ENCODE assay signal across 15 mouse cellular contexts in genomic region chr19:6133197-6133596, GRCm38 (mm10). TPM values are rescaled to one million over a fixed set of nuclear protein-coding genes. Genes with fewer than 3 reads are reported as not detected.
DNase-seq lines count a peak whose midpoint lies in the region; ATAC-seq and TF ChIP-seq lines count a peak whose summit lies in the region.
"Not testable (repeated sequence)": the region's sequence is repeated elsewhere in the genome, so short reads cannot be mapped to it uniquely, and the experiment has no call there.
"Had no signal": no experiment of that assay in that cellular context is flagged by ENCODE, and none has a peak within 500 bp of the region (broad histone marks: within the 10 kb centered on the region; RNA-seq: fewer than 3 reads in every experiment).

No protein-coding gene starts in this region.

- 0 out of 2 replicates have a peak, but pooled peaks have one; percentile 21 for ATAC-seq in erythroblast, adult 5-6 weeks (replicated peaks; ENCODE audit: low FRiP score, poor library complexity, severe bottlenecking)
- not testable (repeated sequence) for ATAC-seq in heart, embryonic 11.5 days (replicated peaks; ENCODE audit: insufficient number of reproducible peaks, low FRiP score, low TSS enrichment); neural tube, embryonic 15.5 days (ENCODE audit: low FRiP score)
- ATAC-seq in hindbrain, embryonic 16.5 days = peak; percentile 15; the same call in 1 of the 2 replicates
- ATAC-seq in liver, embryonic 12.5 days = peak; percentile 51
- peak; percentile 47; the same call in 1 of the 2 replicates for ATAC-seq in liver, embryonic 14.5 days (ENCODE audit: insufficient read depth)
- ATAC-seq in liver, embryonic 16.5 days (ENCODE audit: low read depth) = peak; percentile 54

- peak overlapping the region; percentile 70; the same call in 1 of the 2 replicates for H3K27ac ChIP-seq in heart, embryonic 11.5 days (ENCODE audit: low read depth, low read length)
- H3K27ac ChIP-seq in hindbrain, embryonic 16.5 days (ENCODE audit: low read depth, low read length); neural tube, embryonic 15.5 days (replicated peaks): not testable (repeated sequence)
- H3K27ac ChIP-seq in liver, embryonic 12.5 days = peak overlapping the region; percentile 93
- H3K27ac ChIP-seq in liver, embryonic 14.5 days = peak overlapping the region; percentile 98
- H3K27ac ChIP-seq in liver, embryonic 16.5 days (ENCODE audit: low read length) = peak overlapping the region; percentile 97

- H3K4me2 ChIP-seq in heart, embryonic 11.5 days = peak overlapping the region; percentile 37
- not testable (repeated sequence) for H3K4me2 ChIP-seq in hindbrain, embryonic 16.5 days (ENCODE audit: low read length); neural tube, embryonic 15.5 days
- H3K4me2 ChIP-seq in liver, embryonic 12.5 days = peak overlapping the region; percentile 65
- peak overlapping the region; percentile 91 for H3K4me2 ChIP-seq in liver, embryonic 14.5 days (ENCODE audit: low read depth)
- H3K4me2 ChIP-seq in liver, embryonic 16.5 days (ENCODE audit: low read depth, low read length) = peak overlapping the region; percentile 66

- not testable (repeated sequence) for H3K4me3 ChIP-seq in heart, embryonic 11.5 days (ENCODE audit: low read depth, low read length); hindbrain, embryonic 16.5 days (ENCODE audit: low read length); neural tube, embryonic 15.5 days (replicated peaks)
- H3K4me3 ChIP-seq in liver, embryonic 12.5 days = peak overlapping the region; percentile 38
- peak overlapping the region; percentile 4 to 53; a peak in 2 of 4 replicates for H3K4me3 ChIP-seq in liver, embryonic 14.5 days (ENCODE audit: insufficient read depth in 1 of 2, low read depth in 2 of 2, low read length in 2 of 2)
- peak overlapping the region; percentile 48 for H3K4me3 ChIP-seq in liver, embryonic 16.5 days (ENCODE audit: low read depth, low read length)

- H3K9ac ChIP-seq in heart, embryonic 11.5 days (ENCODE audit: low read depth, low read length); hindbrain, embryonic 16.5 days (ENCODE audit: low read depth, low read length): not testable (repeated sequence)
- peak overlapping the region; percentile 53 for H3K9ac ChIP-seq in liver, embryonic 12.5 days
- H3K9ac ChIP-seq in liver, embryonic 14.5 days (replicated peaks) = peak overlapping the region; percentile 64
- H3K9ac ChIP-seq in liver, embryonic 16.5 days (ENCODE audit: low read depth, low read length) = peak overlapping the region; percentile 59
- 0 out of 2 replicates have a peak overlapping the region, but pooled peaks have one; percentile 10 for H3K9ac ChIP-seq in neural tube, embryonic 15.5 days (replicated peaks)

- not testable (repeated sequence) for TF ChIP-seq EP300 in liver, embryonic 14.5 days (IDR thresholded peaks at IDR 0.05; ENCODE audit: low read depth)

- H3K9me3 ChIP-seq in heart, embryonic 11.5 days (replicated peaks; ENCODE audit: control insufficient read depth, low read length); hindbrain, embryonic 16.5 days (ENCODE audit: control insufficient read depth, low read length); liver, embryonic 12.5 days (replicated peaks); liver, embryonic 14.5 days (ENCODE audit: control insufficient read depth, low read length); liver, embryonic 16.5 days (replicated peaks; ENCODE audit: control insufficient read depth, low read length); neural tube, embryonic 15.5 days (replicated peaks): not testable (repeated sequence)

- not testable (repeated sequence) for H3K36me3 ChIP-seq in heart, embryonic 11.5 days (ENCODE audit: control insufficient read depth, insufficient read depth, low read length); hindbrain, embryonic 16.5 days (ENCODE audit: control insufficient read depth, insufficient read depth, low read length); liver, embryonic 14.5 days (replicated peaks; ENCODE audit: control insufficient read depth, insufficient read depth, low read depth); liver, embryonic 16.5 days (ENCODE audit: control insufficient read depth, insufficient read depth)
- peaks cover 36% of the 10 kb centered on the region for H3K36me3 ChIP-seq in liver, embryonic 12.5 days
- peaks cover 35% of the 10 kb centered on the region for H3K36me3 ChIP-seq in neural tube, embryonic 15.5 days

- not testable (repeated sequence) for H3K4me1 ChIP-seq in heart, embryonic 11.5 days (ENCODE audit: control insufficient read depth, insufficient read depth, low read length); hindbrain, embryonic 16.5 days (ENCODE audit: control insufficient read depth, insufficient read depth, low read depth, low read length); neural tube, embryonic 15.5 days
- H3K4me1 ChIP-seq in liver, embryonic 12.5 days = peaks cover 67% of the 10 kb centered on the region
- peaks cover 55 to 56% of the 10 kb centered on the region in 2 experiments for H3K4me1 ChIP-seq in liver, embryonic 14.5 days (replicated peaks; ENCODE audit: control insufficient read depth in 2 of 2, insufficient read depth in 2 of 2, low read length in 1 of 2)
- H3K4me1 ChIP-seq in liver, embryonic 16.5 days (ENCODE audit: control insufficient read depth, low read depth, low read length) = peaks cover 60% of the 10 kb centered on the region

- 36% methylated on average over 1 of the region's 1 CpGs for WGBS in heart, embryonic 11.5 days (ENCODE audit: insufficient replicate concordance)
- WGBS in hindbrain, embryonic 16.5 days = 60% methylated on average over 1 of the region's 1 CpGs
- 37% methylated on average over 1 of the region's 1 CpGs for WGBS in liver, embryonic 12.5 days (ENCODE audit: insufficient replicate concordance)
- 28% methylated on average over 1 of the region's 1 CpGs for WGBS in liver, embryonic 14.5 days (ENCODE audit: insufficient replicate concordance)
- 33% methylated on average over 1 of the region's 1 CpGs for WGBS in liver, embryonic 16.5 days (ENCODE audit: insufficient replicate concordance)
- 54% methylated on average over 1 of the region's 1 CpGs for WGBS in neural tube, embryonic 15.5 days

- not testable (repeated sequence) for TF ChIP-seq CTCF in liver, embryonic 14.5 days (IDR thresholded peaks at IDR 0.05; ENCODE audit: low read depth)

- peak; percentile 57 for DNase-seq in liver
- DNase-seq in liver, embryonic 14.5 days (ENCODE audit: low read depth in 3 of 3, low spot score in 3 of 3) = not testable (repeated sequence)

- H3K27me3 ChIP-seq in heart, embryonic 11.5 days (ENCODE audit: control insufficient read depth, insufficient read depth, low read length); hindbrain, embryonic 16.5 days (replicated peaks; ENCODE audit: control insufficient read depth, insufficient read depth, low read length); liver, embryonic 12.5 days (replicated peaks); liver, embryonic 14.5 days (ENCODE audit: control insufficient read depth, insufficient read depth, low read length); liver, embryonic 16.5 days (ENCODE audit: control insufficient read depth, insufficient read depth, low read depth, low read length); neural tube, embryonic 15.5 days (replicated peaks): not testable (repeated sequence)

RNA-seq across cellular contexts. Expression of gene Snx15, which starts 5.1 kb away (rescaled TPM):
- 115 and 175 TPM in 2 replicates for total RNA-seq in erythroblast, adult 5-6 weeks (2015; ENCODE audit: low replicate concordance)
- 111 and 128 TPM in 2 replicates for total RNA-seq in erythroblast, adult 5-6 weeks (2017; ENCODE audit: low replicate concordance)
- 22.6 and 25.5 TPM in 2 replicates for polyA plus RNA-seq in heart, embryonic 11.5 days (2014; fragmentation: Nextera tagmentation; extraction: Ambion mirVana)
- polyA plus RNA-seq in hindbrain, embryonic 16.5 days (2015; fragmentation: Nextera tagmentation; extraction: Ambion mirVana) = 64.3 and 66.9 TPM in 2 replicates
- 41.7 and 44.7 TPM in 2 replicates for polyA plus RNA-seq in liver, embryonic 12.5 days (2016; fragmentation: Nextera tagmentation; extraction: Ambion mirVana)
- polyA plus RNA-seq in liver, embryonic 14.5 days (2012; rRNA removed) = 39.6 and 41.8 TPM in 2 replicates
- polyA plus RNA-seq in liver, embryonic 14.5 days (2014; fragmentation: Nextera tagmentation; extraction: Ambion mirVana) = 42.2 and 46.2 TPM in 2 replicates
- 54.8 and 61.2 TPM in 2 replicates for polyA plus RNA-seq in liver, embryonic 16.5 days (2015; fragmentation: Nextera tagmentation; extraction: Ambion mirVana)
- 59.6 and 62.2 TPM in 2 replicates for polyA plus RNA-seq in neural tube, embryonic 15.5 days (2015; fragmentation: Nextera tagmentation; extraction: Ambion mirVana)

RNA-seq across cellular contexts. Expression of gene Batf2, which starts 7.6 kb away (rescaled TPM):
- not detected in 2 replicates for total RNA-seq in erythroblast, adult 5-6 weeks (2015; ENCODE audit: low replicate concordance)
- 2.4 TPM in 1 of 2 replicates, not detected in the other for total RNA-seq in erythroblast, adult 5-6 weeks (2017; ENCODE audit: low replicate concordance)
- not detected in 2 replicates for polyA plus RNA-seq in heart, embryonic 11.5 days (2014; fragmentation: Nextera tagmentation; extraction: Ambion mirVana)
- not detected in 2 replicates for polyA plus RNA-seq in hindbrain, embryonic 16.5 days (2015; fragmentation: Nextera tagmentation; extraction: Ambion mirVana)
- 0.10 and 0.15 TPM in 2 replicates for polyA plus RNA-seq in liver, embryonic 12.5 days (2016; fragmentation: Nextera tagmentation; extraction: Ambion mirVana)
- polyA plus RNA-seq in liver, embryonic 14.5 days (2012; rRNA removed) = 0.35 and 0.57 TPM in 2 replicates
- 0.09 TPM in 1 of 2 replicates, not detected in the other for polyA plus RNA-seq in liver, embryonic 14.5 days (2014; fragmentation: Nextera tagmentation; extraction: Ambion mirVana)
- polyA plus RNA-seq in liver, embryonic 16.5 days (2015; fragmentation: Nextera tagmentation; extraction: Ambion mirVana) = 0.09 and 0.66 TPM in 2 replicates
- 0.42 TPM in 1 of 2 replicates, not detected in the other for polyA plus RNA-seq in neural tube, embryonic 15.5 days (2015; fragmentation: Nextera tagmentation; extraction: Ambion mirVana)
- total RNA-seq: forebrain, postnatal 0 days had no signal
- polyA plus RNA-seq: embryonic facial prominence, embryonic 10.5 days; embryonic facial prominence, embryonic 12.5 days; forebrain, embryonic 11.5 days; forebrain, embryonic 13.5 days; forebrain, embryonic 15.5 days; forebrain, postnatal 0 days had no signal

RNA-seq across cellular contexts. Expression of gene Arl2, which starts 8.2 kb away (rescaled TPM):
- 3.7 and 11.9 TPM in 2 replicates for total RNA-seq in erythroblast, adult 5-6 weeks (2015; ENCODE audit: low replicate concordance)
- 3.7 and 5.3 TPM in 2 replicates for total RNA-seq in erythroblast, adult 5-6 weeks (2017; ENCODE audit: low replicate concordance)
- 61.8 and 73.8 TPM in 2 replicates for polyA plus RNA-seq in heart, embryonic 11.5 days (2014; fragmentation: Nextera tagmentation; extraction: Ambion mirVana)
- 154 and 162 TPM in 2 replicates for polyA plus RNA-seq in hindbrain, embryonic 16.5 days (2015; fragmentation: Nextera tagmentation; extraction: Ambion mirVana)
- 46.1 and 47.7 TPM in 2 replicates for polyA plus RNA-seq in liver, embryonic 12.5 days (2016; fragmentation: Nextera tagmentation; extraction: Ambion mirVana)
- polyA plus RNA-seq in liver, embryonic 14.5 days (2012; rRNA removed) = 26.1 and 32.8 TPM in 2 replicates
- polyA plus RNA-seq in liver, embryonic 14.5 days (2014; fragmentation: Nextera tagmentation; extraction: Ambion mirVana) = 22.4 and 27.5 TPM in 2 replicates
- 23.5 and 25.1 TPM in 2 replicates for polyA plus RNA-seq in liver, embryonic 16.5 days (2015; fragmentation: Nextera tagmentation; extraction: Ambion mirVana)
- 139 and 157 TPM in 2 replicates for polyA plus RNA-seq in neural tube, embryonic 15.5 days (2015; fragmentation: Nextera tagmentation; extraction: Ambion mirVana)

RNA-seq across cellular contexts. Expression of gene Sac3d1, which starts 14.7 kb away (rescaled TPM):
- 6.3 and 10.2 TPM in 2 replicates for total RNA-seq in erythroblast, adult 5-6 weeks (2015; ENCODE audit: low replicate concordance)
- 3.7 and 6.1 TPM in 2 replicates for total RNA-seq in erythroblast, adult 5-6 weeks (2017; ENCODE audit: low replicate concordance)
- polyA plus RNA-seq in heart, embryonic 11.5 days (2014; fragmentation: Nextera tagmentation; extraction: Ambion mirVana) = 38.1 and 41.0 TPM in 2 replicates
- 48.5 and 53.9 TPM in 2 replicates for polyA plus RNA-seq in hindbrain, embryonic 16.5 days (2015; fragmentation: Nextera tagmentation; extraction: Ambion mirVana)
- 38.8 and 41.6 TPM in 2 replicates for polyA plus RNA-seq in liver, embryonic 12.5 days (2016; fragmentation: Nextera tagmentation; extraction: Ambion mirVana)
- 18.4 and 25.5 TPM in 2 replicates for polyA plus RNA-seq in liver, embryonic 14.5 days (2012; rRNA removed)
- 22.7 and 22.9 TPM in 2 replicates for polyA plus RNA-seq in liver, embryonic 14.5 days (2014; fragmentation: Nextera tagmentation; extraction: Ambion mirVana)
- polyA plus RNA-seq in liver, embryonic 16.5 days (2015; fragmentation: Nextera tagmentation; extraction: Ambion mirVana) = 16.5 and 16.8 TPM in 2 replicates
- polyA plus RNA-seq in neural tube, embryonic 15.5 days (2015; fragmentation: Nextera tagmentation; extraction: Ambion mirVana) = 52.7 and 53.4 TPM in 2 replicates

RNA-seq across cellular contexts. Expression of gene Naaladl1, which starts 27.6 kb away (rescaled TPM):
- 0.58 and 1.0 TPM in 2 replicates for total RNA-seq in erythroblast, adult 5-6 weeks (2015; ENCODE audit: low replicate concordance)
- total RNA-seq in erythroblast, adult 5-6 weeks (2017; ENCODE audit: low replicate concordance) = 0.26 TPM in 1 of 2 replicates, not detected in the other
- polyA plus RNA-seq in heart, embryonic 11.5 days (2014; fragmentation: Nextera tagmentation; extraction: Ambion mirVana) = 0.23 and 0.40 TPM in 2 replicates
- polyA plus RNA-seq in hindbrain, embryonic 16.5 days (2015; fragmentation: Nextera tagmentation; extraction: Ambion mirVana) = 0.41 and 0.43 TPM in 2 replicates
- polyA plus RNA-seq in liver, embryonic 12.5 days (2016; fragmentation: Nextera tagmentation; extraction: Ambion mirVana) = 2.6 and 2.8 TPM in 2 replicates
- 4.3 and 6.4 TPM in 2 replicates for polyA plus RNA-seq in liver, embryonic 14.5 days (2012; rRNA removed)
- 1.1 and 1.9 TPM in 2 replicates for polyA plus RNA-seq in liver, embryonic 14.5 days (2014; fragmentation: Nextera tagmentation; extraction: Ambion mirVana)
- polyA plus RNA-seq in liver, embryonic 16.5 days (2015; fragmentation: Nextera tagmentation; extraction: Ambion mirVana) = 2.5 TPM in 2 replicates
- 0.42 and 4.1 TPM in 2 replicates for polyA plus RNA-seq in neural tube, embryonic 15.5 days (2015; fragmentation: Nextera tagmentation; extraction: Ambion mirVana)
- total RNA-seq: adrenal gland, adult 2 months had no signal
